Mouse (Mus musculus) erythroblast, adult 5-6 weeks (primary cell): ENCODE measurements around the gene Znrf3. TPM values are rescaled to one million over a fixed set of nuclear protein-coding genes. Genes with fewer than 3 reads are reported as not detected.
"Not testable (repeated sequence)": the region's sequence is repeated elsewhere in the genome, so short reads cannot be mapped to it uniquely, and the experiment has no call there.

ENCODE experiments used
- ATAC-seq: replicated peaks from 2 replicates; pipeline ENCODE4 v1.8.0; 2016; ENCODE audit warnings: moderate number of reproducible peaks, mild to moderate bottlenecking, moderate TSS enrichment, inconsistent platforms; ENCODE audit not compliant: poor library complexity, low FRiP score, severe bottlenecking
- total RNA-seq, 2 experiments: library from RNA; stranded (forward) in 1 of 2; stranded (reverse) in 1 of 2; fragments of 150-400 nt in 1 of 2; fragments of 200-764, 138-1000 nt in 1 of 2; gene quantifications; 2 replicates each; pipeline versions ENCODE4 v1.2.3 to v1.2.4; 2015 to 2017; ENCODE audit warnings: low replicate concordance in 2 of 2

Gene Znrf3
- total RNA-seq (2015; ENCODE audit: low replicate concordance) = 0.96 TPM in 1 of 2 replicates, not detected in the other
- total RNA-seq (2017; ENCODE audit: low replicate concordance) = 0.14 and 0.34 TPM in 2 replicates

GRCm38 (mm10) chr11:5444599-5445451 lies at the start of gene Znrf3:
Gene Znrf3, minus strand, starts transcription at chr11:5444847.
- ATAC-seq = peak; percentile 93

GRCm38 (mm10) chr11:5493869-5494268 lies 49.2 kb upstream of the Znrf3 start:
- no peak for ATAC-seq

DNA sequence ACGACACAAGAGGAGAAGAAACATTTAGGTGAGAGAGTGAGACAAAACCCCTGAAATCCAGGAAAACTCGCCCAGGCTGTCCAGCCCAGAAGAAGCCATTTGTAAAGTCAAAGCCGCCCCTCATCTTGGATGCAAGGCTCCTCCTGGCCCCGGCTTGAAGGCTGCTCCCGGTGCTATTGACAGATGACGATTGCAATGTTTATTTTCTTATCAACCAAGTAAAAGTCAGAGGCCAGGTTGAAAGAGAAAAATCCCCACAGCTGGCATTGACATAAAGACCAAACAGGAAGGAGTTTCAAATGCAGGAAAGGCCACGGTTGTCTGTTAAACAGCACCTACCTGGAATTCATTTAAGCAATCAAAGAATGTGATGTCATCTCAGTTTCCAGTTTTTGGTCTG lies 47.3 kb upstream of the Znrf3 start:
- no peak for ATAC-seq

- ATAC-seq = no peak
Observed at GRCm38 (mm10) chr11:5490989-5491656, 46.5 kb upstream of the Znrf3 start.

GRCm38 (mm10) chr11:5489433-5489832 lies 44.8 kb upstream of the Znrf3 start:
- not testable (repeated sequence) for ATAC-seq

DNA sequence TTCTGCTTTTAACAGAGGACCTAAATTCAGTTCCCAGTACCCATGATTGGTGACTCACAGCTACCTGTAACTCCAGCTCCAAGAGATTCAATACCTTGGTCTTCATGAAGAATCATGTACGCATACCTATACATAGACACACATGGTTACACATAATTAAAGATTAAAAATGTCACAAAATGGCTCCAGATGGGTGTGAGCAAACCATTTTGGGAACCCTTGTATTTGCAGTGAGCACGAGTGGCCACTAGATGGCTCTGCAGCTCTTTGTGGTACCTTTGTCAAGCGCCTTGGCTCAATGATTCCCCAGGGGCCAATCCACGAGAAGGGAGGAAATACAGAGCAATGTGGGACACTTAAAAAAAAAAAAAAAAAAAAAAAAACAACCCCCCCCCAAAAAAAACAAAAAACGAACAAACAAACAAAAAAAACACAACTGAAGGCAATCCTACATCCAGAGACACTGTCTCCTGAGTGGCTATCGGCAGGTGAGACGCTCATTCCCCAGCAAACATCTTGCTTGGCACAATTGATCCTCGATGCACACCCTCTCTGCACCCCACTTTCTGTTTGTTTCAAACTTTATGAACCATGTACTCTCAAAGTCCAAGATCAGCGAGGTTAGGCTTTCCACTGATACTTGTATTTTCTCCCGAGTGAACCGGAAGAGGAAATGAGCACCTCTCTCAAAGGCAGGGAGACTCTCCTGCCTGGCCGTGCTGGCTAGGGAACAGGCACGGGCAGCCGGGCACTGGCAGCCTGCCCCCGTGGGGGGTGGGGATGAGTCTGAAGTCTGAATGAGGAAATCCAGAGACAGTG lies 40.8 kb upstream of the Znrf3 start:
- peak; percentile 94 for ATAC-seq

GRCm38 (mm10) chr11:5482581-5482980 lies 37.9 kb upstream of the Znrf3 start:
- ATAC-seq = no peak

DNA sequence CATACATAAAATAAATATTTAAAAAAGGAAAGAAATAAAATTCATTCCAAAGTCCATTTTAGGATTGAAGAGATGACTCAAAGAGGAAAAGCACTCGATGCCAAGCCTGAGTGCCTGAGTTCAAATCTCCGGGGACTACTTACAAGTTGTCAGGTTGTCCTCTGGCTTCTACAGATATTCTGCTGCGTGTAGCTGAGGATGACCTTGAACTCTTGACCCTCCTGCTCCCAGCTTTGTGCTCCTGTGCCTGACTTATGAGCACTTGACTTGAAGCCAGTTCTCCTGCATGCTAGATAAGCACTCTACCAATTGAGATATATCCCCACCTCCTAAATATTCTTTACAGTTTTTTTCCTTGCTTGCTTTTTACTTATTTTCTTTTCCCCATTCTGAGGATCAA lies 34.2 kb upstream of the Znrf3 start:
- ATAC-seq = no peak

- no peak for ATAC-seq
Observed at GRCm38 (mm10) chr11:5478193-5478592, 33.5 kb upstream of the Znrf3 start.

- ATAC-seq = no peak
Observed at GRCm38 (mm10) chr11:5476806-5477205, 32.2 kb upstream of the Znrf3 start.

- not testable (repeated sequence) for ATAC-seq
Observed at GRCm38 (mm10) chr11:5475556-5476118, 31.0 kb upstream of the Znrf3 start.

DNA sequence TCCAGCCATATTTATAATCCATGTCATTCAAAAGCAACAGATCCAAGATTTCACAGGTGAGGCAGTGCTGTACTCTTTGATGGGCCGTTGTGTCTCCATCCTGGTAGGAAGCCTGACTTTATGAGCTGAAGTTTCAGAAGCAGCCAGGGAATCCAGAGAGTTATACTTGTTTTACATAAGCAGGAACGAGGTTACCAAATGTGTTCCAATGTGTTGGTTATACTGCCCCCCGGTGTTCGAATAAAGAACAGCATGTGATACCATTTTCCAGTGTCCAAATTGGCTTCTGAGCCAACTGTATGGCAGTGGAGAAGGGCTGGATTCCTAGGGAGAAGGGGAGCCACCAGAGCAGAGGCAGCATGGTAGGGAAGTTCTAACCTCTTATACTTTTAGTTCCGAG lies 29.5 kb upstream of the Znrf3 start:
- ATAC-seq = peak; percentile 85

GRCm38 (mm10) chr11:5470055-5470454 lies 25.4 kb upstream of the Znrf3 start:
- ATAC-seq = no peak

- peak; percentile 64; the same call in 1 of the 2 replicates for ATAC-seq
Observed at GRCm38 (mm10) chr11:5469084-5469483, 24.4 kb upstream of the Znrf3 start.

- no peak for ATAC-seq
Observed at GRCm38 (mm10) chr11:5468471-5468870, 23.8 kb upstream of the Znrf3 start.

DNA sequence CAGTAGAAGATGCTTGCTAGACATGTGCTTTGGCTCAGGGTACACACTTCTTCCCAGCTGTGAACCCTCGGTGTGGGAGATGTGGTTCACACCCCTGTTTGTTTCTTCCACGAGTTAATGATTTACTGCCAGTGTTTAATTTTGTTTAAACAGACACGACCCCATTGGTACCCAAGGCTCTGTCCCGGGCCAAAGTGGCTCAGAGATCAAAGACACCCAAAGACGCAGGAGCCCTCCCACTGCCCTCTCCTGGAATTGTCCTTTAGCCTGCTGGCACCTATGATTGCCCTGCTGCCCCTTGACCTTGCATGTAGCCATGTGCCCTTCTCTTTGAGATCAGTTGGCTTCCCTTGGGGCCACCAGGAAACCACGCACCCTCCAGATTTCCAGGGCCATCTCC lies 7.3 kb upstream of the Znrf3 start:
- ATAC-seq = no peak

GRCm38 (mm10) chr11:5451341-5451740 lies 6.7 kb upstream of the Znrf3 start:
- ATAC-seq = no peak

- ATAC-seq = no peak
Observed at GRCm38 (mm10) chr11:5450701-5451100, 6.1 kb upstream of the Znrf3 start.

DNA sequence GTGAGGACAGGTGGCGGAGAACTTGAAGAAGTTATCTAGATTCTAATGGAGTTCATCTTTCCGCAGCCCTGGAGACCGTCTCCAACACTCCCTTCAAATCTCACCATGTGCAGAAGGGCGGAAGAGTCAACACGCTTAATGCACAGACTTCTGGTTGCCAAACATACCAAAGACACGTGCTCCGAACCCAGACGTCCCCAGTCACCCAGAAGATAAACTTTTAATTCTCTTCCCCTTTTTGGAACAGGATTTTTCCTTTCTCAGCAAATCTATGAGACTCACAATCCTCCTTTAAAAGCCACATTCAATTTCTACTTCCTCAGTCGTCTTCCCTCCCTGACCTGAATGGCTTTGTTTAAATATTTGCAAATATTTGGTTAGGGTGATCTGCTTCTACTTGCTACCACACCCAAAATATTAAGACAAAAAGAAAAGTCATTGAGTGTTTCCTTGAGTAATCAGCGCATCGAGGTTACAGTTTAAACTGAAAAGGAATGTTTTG lies 856 bp upstream of the Znrf3 start:
- ATAC-seq = no peak

DNA sequence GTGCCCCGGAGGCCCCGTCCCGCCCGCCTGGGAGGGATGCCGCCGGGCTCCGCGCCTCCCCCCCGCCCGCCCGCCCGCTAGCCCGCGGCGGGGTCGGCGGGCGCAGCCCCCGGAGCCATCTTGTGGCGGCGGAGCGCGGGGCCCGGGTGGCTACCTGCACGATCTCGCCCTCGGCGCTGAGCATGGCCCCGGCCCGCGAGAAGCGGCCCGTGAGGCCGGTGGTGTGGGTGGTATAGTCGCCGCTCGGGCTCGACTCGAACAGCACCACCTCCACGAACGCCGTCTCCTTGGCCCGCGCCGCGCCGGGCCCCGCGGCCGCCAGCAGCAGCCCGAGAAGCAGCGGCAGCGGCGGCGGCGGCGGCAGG lies 431 bp downstream of the Znrf3 start:
- no peak for ATAC-seq
